8 mouse cellular contexts compared by ENCODE assay signal in the genomic region with DNA sequence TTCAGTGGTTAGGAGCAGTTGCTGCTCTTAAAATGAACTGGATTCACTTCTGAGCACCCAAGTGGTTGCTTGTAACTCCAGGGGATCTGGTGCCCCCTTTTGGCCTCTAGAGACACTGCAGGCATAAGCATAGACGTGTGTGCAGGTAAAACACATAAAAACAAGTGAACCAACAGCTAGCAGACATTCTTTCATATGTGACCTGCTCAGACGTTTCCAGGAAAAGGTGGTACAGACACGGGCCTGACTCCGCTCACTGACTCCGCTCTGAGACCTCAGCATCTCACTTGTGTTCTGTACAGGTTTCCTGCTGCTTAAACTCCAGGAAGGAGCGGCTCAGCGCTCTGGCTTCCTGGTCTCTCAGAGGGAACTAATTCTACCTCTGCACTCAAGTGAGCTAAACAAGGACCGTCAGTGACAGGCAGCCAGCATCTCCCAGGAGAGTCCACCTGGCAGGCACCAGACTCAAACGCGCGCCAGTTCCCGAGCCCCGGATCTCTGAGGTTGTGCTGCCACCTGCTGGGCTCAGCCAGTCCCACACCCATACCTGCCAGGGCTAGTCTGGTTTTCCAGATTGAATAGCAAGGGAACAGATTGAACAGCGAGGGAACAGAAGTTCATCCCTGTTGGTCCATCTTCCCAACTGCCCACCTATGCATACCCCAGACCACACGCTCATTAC. TPM values are rescaled to one million over a fixed set of nuclear protein-coding genes. Genes with fewer than 3 reads are reported as not detected.
DNase-seq lines count a peak whose midpoint lies in the region; ATAC-seq and TF ChIP-seq lines count a peak whose summit lies in the region.

No protein-coding gene starts in this region.

- peak overlapping the region; percentile 19; the same call in 1 of the 2 replicates for H3K4me3 ChIP-seq in bone marrow macrophage, adult 2 months (ENCODE audit: insufficient read depth, low read length)
- H3K4me3 ChIP-seq in embryonic fibroblast, embryonic 13.5 days (ENCODE audit: insufficient read depth, low read length), result peak overlapping the region; percentile 10; the same call in 1 of the 2 replicates
- H3K4me3 ChIP-seq in heart, embryonic 11.5 days (ENCODE audit: low read depth, low read length), result peak overlapping the region; percentile 25
- H3K4me3 ChIP-seq in kidney, embryonic 16.5 days (ENCODE audit: low read length), result peak overlapping the region; percentile 44
- H3K4me3 ChIP-seq in liver, embryonic 11.5 days (ENCODE audit: low read depth, low read length), result peak overlapping the region; percentile 42

- WGBS in heart, embryonic 11.5 days (ENCODE audit: insufficient replicate concordance), result 6% methylated on average over 15 of the region's 15 CpGs
- WGBS in kidney, embryonic 16.5 days, result 7% methylated on average over 15 of the region's 15 CpGs
- 7% methylated on average over 15 of the region's 15 CpGs for WGBS in liver, embryonic 11.5 days

- no peaks in the 10 kb centered on the region for H3K27me3 ChIP-seq in heart, embryonic 11.5 days (ENCODE audit: control insufficient read depth, insufficient read depth, low read length)
- no peaks in the 10 kb centered on the region for H3K27me3 ChIP-seq in kidney, embryonic 16.5 days (ENCODE audit: insufficient read depth, low read length)
- no peaks in the 10 kb centered on the region for H3K27me3 ChIP-seq in liver, embryonic 11.5 days (replicated peaks; ENCODE audit: control insufficient read depth, insufficient read depth, low read length)
- H3K27me3 ChIP-seq in splenic B cell, adult 2 months (ENCODE audit: control insufficient read depth, insufficient read depth, low read length, poor library complexity, severe bottlenecking), result no peaks in the 10 kb centered on the region

- H3K27ac ChIP-seq in bone marrow macrophage, adult 2 months (ENCODE audit: insufficient read depth, low read depth, low read length), result no peak overlapping the region
- no peak overlapping the region for H3K27ac ChIP-seq in embryonic fibroblast, embryonic 13.5 days (ENCODE audit: insufficient read depth, low read length)
- no peak overlapping the region for H3K27ac ChIP-seq in heart, embryonic 11.5 days (ENCODE audit: low read depth, low read length)
- H3K27ac ChIP-seq in kidney, embryonic 16.5 days (ENCODE audit: low read length), result no peak overlapping the region
- no peak overlapping the region for H3K27ac ChIP-seq in liver, embryonic 11.5 days (ENCODE audit: low read depth, low read length)

- peak; percentile 61; the same call in 1 of the 2 replicates for ATAC-seq in heart, embryonic 11.5 days (replicated peaks; ENCODE audit: insufficient number of reproducible peaks, low FRiP score, low TSS enrichment)
- peak; percentile 92 for ATAC-seq in kidney, embryonic 16.5 days (ENCODE audit: low FRiP score, low TSS enrichment)
- ATAC-seq in liver, embryonic 11.5 days (replicated peaks; ENCODE audit: low FRiP score), result peak; percentile 83

- no peak for TF ChIP-seq POLR2A in bone marrow macrophage, adult 2 months (IDR thresholded peaks at IDR 0.05; ENCODE audit: borderline replicate concordance, low read depth, low read length)
- no peak for TF ChIP-seq POLR2A in embryonic fibroblast, embryonic 13.5 days (IDR thresholded peaks at IDR 0.05; ENCODE audit: low read depth, low read length)

- H3K9ac ChIP-seq in heart, embryonic 11.5 days (ENCODE audit: low read depth, low read length), result no peak overlapping the region
- 0 out of 2 replicates have a peak overlapping the region, but pooled peaks have one; percentile 53 for H3K9ac ChIP-seq in kidney, embryonic 16.5 days (replicated peaks; ENCODE audit: low read length)
- peak overlapping the region; percentile 20; the same call in 1 of the 2 replicates for H3K9ac ChIP-seq in liver, embryonic 11.5 days (ENCODE audit: low read depth, low read length)

- peak; percentile 87 for DNase-seq in 416B (ENCODE audit: low read depth)
- peak; percentile 86 for DNase-seq in liver, embryonic 11.5 days (ENCODE audit: low spot score)
- DNase-seq in naive thymus-derived CD4-positive, alpha-beta T cell, adult 2 months (ENCODE audit: low read depth), result peak; percentile 88
- DNase-seq in splenic B cell, adult 2 months (ENCODE audit: low read depth, low spot score), result peak; percentile 89

- peak overlapping the region; percentile 85 for H3K4me2 ChIP-seq in heart, embryonic 11.5 days
- H3K4me2 ChIP-seq in kidney, embryonic 16.5 days (replicated peaks; ENCODE audit: low read depth, low read length), result peak overlapping the region; percentile 71
- H3K4me2 ChIP-seq in liver, embryonic 11.5 days, result peak overlapping the region; percentile 79

- TF ChIP-seq CTCF in bone marrow macrophage, adult 2 months (IDR thresholded peaks at IDR 0.05; ENCODE audit: low read depth, low read length), result peak; percentile 74
- peak; percentile 89 for TF ChIP-seq CTCF in embryonic fibroblast, embryonic 13.5 days (IDR thresholded peaks at IDR 0.05; ENCODE audit: borderline replicate concordance, insufficient read depth, low read length)

- H3K9me3 ChIP-seq in heart, embryonic 11.5 days (replicated peaks; ENCODE audit: control insufficient read depth, low read length), result no peaks in the 10 kb centered on the region
- H3K9me3 ChIP-seq in kidney, embryonic 16.5 days (ENCODE audit: low read length), result no peaks in the 10 kb centered on the region
- H3K9me3 ChIP-seq in liver, embryonic 11.5 days (ENCODE audit: control insufficient read depth, low read length), result no peaks in the 10 kb centered on the region

- 0 out of 2 replicates have a peak, but pooled peaks cover 3% of the 10 kb centered on the region for H3K36me3 ChIP-seq in heart, embryonic 11.5 days (ENCODE audit: control insufficient read depth, insufficient read depth, low read length)
- H3K36me3 ChIP-seq in kidney, embryonic 16.5 days (ENCODE audit: insufficient read depth, low read length), result no peaks in the 10 kb centered on the region; the same call in 1 of the 2 replicates
- no peaks in the 10 kb centered on the region for H3K36me3 ChIP-seq in liver, embryonic 11.5 days (ENCODE audit: control insufficient read depth, insufficient read depth, low read length)
- no peaks in the 10 kb centered on the region for H3K36me3 ChIP-seq in splenic B cell, adult 2 months (ENCODE audit: control insufficient read depth, insufficient read depth, low read length, poor library complexity, severe bottlenecking)

- peaks cover 3% of the 10 kb centered on the region; the same call in 1 of the 2 replicates for H3K4me1 ChIP-seq in bone marrow macrophage, adult 2 months (ENCODE audit: control insufficient read depth, insufficient read depth, low read length)
- no peaks in the 10 kb centered on the region for H3K4me1 ChIP-seq in embryonic fibroblast, embryonic 13.5 days (ENCODE audit: control insufficient read depth, insufficient read depth, low read length)
- no peaks in the 10 kb centered on the region for H3K4me1 ChIP-seq in heart, embryonic 11.5 days (ENCODE audit: control insufficient read depth, insufficient read depth, low read length)
- H3K4me1 ChIP-seq in kidney, embryonic 16.5 days (ENCODE audit: insufficient read depth, low read length), result no peaks in the 10 kb centered on the region
- peaks cover 3% of the 10 kb centered on the region for H3K4me1 ChIP-seq in liver, embryonic 11.5 days (replicated peaks; ENCODE audit: control insufficient read depth, insufficient read depth, low read length)

RNA-seq across cellular contexts. Expression of a gene that starts 14.9 kb away (rescaled TPM):
- polyA plus RNA-seq in bone marrow macrophage, adult 2 months (2012; ENCODE audit: insufficient read depth, insufficient read length, missing spikeins), result not detected in 2 replicates
- 0.32 TPM in 1 of 2 replicates, not detected in the other for polyA plus RNA-seq in embryonic fibroblast, embryonic 13.5 days (2011; ENCODE audit: insufficient read length, low read depth, missing spikeins)
- 0.25 TPM in 1 of 2 replicates, not detected in the other for polyA plus RNA-seq in heart, embryonic 11.5 days (2014; fragmentation: Nextera tagmentation; extraction: Ambion mirVana)
- polyA plus RNA-seq in kidney, embryonic 16.5 days (2015; fragmentation: Nextera tagmentation; extraction: Ambion mirVana), result 0.56 and 0.85 TPM in 2 replicates
- 0.23 and 0.25 TPM in 2 replicates for polyA plus RNA-seq in liver, embryonic 11.5 days (2014; fragmentation: Nextera tagmentation; extraction: Ambion mirVana)

RNA-seq across cellular contexts. Expression of a gene that starts 19.2 kb away (rescaled TPM):
- polyA plus RNA-seq in bone marrow macrophage, adult 2 months (2012; ENCODE audit: insufficient read depth, insufficient read length, missing spikeins), result 41.2 and 50.7 TPM in 2 replicates
- polyA plus RNA-seq in embryonic fibroblast, embryonic 13.5 days (2011; ENCODE audit: insufficient read length, low read depth, missing spikeins), result 15.2 and 22.5 TPM in 2 replicates
- 30.4 and 37.0 TPM in 2 replicates for polyA plus RNA-seq in heart, embryonic 11.5 days (2014; fragmentation: Nextera tagmentation; extraction: Ambion mirVana)
- 64.1 and 67.2 TPM in 2 replicates for polyA plus RNA-seq in kidney, embryonic 16.5 days (2015; fragmentation: Nextera tagmentation; extraction: Ambion mirVana)
- 47.2 and 48.5 TPM in 2 replicates for polyA plus RNA-seq in liver, embryonic 11.5 days (2014; fragmentation: Nextera tagmentation; extraction: Ambion mirVana)

RNA-seq across cellular contexts. Expression of a gene that starts 19.4 kb away (rescaled TPM):
- 13.5 and 18.6 TPM in 2 replicates for polyA plus RNA-seq in bone marrow macrophage, adult 2 months (2012; ENCODE audit: insufficient read depth, insufficient read length, missing spikeins)
- polyA plus RNA-seq in embryonic fibroblast, embryonic 13.5 days (2011; ENCODE audit: insufficient read length, low read depth, missing spikeins), result 8.1 and 9.6 TPM in 2 replicates
- polyA plus RNA-seq in heart, embryonic 11.5 days (2014; fragmentation: Nextera tagmentation; extraction: Ambion mirVana), result 13.5 and 18.4 TPM in 2 replicates
- polyA plus RNA-seq in kidney, embryonic 16.5 days (2015; fragmentation: Nextera tagmentation; extraction: Ambion mirVana), result 21.0 and 21.6 TPM in 2 replicates
- polyA plus RNA-seq in liver, embryonic 11.5 days (2014; fragmentation: Nextera tagmentation; extraction: Ambion mirVana), result 16.9 and 18.1 TPM in 2 replicates

RNA-seq across cellular contexts. Expression of a gene that starts 21.6 kb away (rescaled TPM):
- not detected in 2 replicates for polyA plus RNA-seq in bone marrow macrophage, adult 2 months (2012; ENCODE audit: insufficient read depth, insufficient read length, missing spikeins)
- 1.9 and 3.7 TPM in 2 replicates for polyA plus RNA-seq in embryonic fibroblast, embryonic 13.5 days (2011; ENCODE audit: insufficient read length, low read depth, missing spikeins)
- polyA plus RNA-seq in heart, embryonic 11.5 days (2014; fragmentation: Nextera tagmentation; extraction: Ambion mirVana), result 6.4 and 7.4 TPM in 2 replicates
- 34.5 and 38.8 TPM in 2 replicates for polyA plus RNA-seq in kidney, embryonic 16.5 days (2015; fragmentation: Nextera tagmentation; extraction: Ambion mirVana)
- 33.6 and 36.4 TPM in 2 replicates for polyA plus RNA-seq in liver, embryonic 11.5 days (2014; fragmentation: Nextera tagmentation; extraction: Ambion mirVana)

RNA-seq across cellular contexts. Expression of a gene that starts 32.3 kb away (rescaled TPM):
- 15.8 and 17.6 TPM in 2 replicates for polyA plus RNA-seq in bone marrow macrophage, adult 2 months (2012; ENCODE audit: insufficient read depth, insufficient read length, missing spikeins)
- 15.8 and 18.9 TPM in 2 replicates for polyA plus RNA-seq in embryonic fibroblast, embryonic 13.5 days (2011; ENCODE audit: insufficient read length, low read depth, missing spikeins)
- 30.3 and 33.3 TPM in 2 replicates for polyA plus RNA-seq in heart, embryonic 11.5 days (2014; fragmentation: Nextera tagmentation; extraction: Ambion mirVana)
- polyA plus RNA-seq in kidney, embryonic 16.5 days (2015; fragmentation: Nextera tagmentation; extraction: Ambion mirVana), result 46.4 and 47.0 TPM in 2 replicates
- 75.7 and 80.6 TPM in 2 replicates for polyA plus RNA-seq in liver, embryonic 11.5 days (2014; fragmentation: Nextera tagmentation; extraction: Ambion mirVana)
